Mouse (Mus musculus): ENCODE measurements around the gene Pigl.

DNA sequence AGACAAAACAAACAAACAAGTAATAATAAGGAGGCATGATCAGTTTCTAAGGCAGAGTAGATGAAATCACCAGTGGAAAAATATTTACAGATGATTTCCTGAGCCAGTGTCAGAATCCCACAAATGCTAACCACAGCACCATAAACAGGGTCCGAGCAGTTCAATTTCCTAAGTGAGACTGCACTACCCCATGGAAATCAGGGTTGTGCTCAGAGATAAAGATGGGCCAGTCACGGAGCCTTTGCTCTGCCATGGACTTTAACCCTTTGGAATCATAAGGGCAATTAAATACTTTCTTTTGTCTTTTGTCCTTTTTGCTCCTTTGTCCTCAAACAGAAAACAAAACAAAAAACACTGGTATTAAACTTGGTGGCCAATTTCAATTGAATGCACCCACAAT, 64.0 kb downstream of the Pigl start:
- no peak for TF ChIP-seq CTCF (conservative IDR thresholded peaks at IDR 0.05; ENCODE audit: insufficient read depth, insufficient read length, low read depth, low read length)
- no peak for TF ChIP-seq POLR2A (IDR thresholded peaks at IDR 0.05; ENCODE audit: low read depth, low read length)
